Mouse (Mus musculus) embryonic facial prominence, embryonic 12.5 days (tissue): ENCODE measurements around the gene Sigirr. TPM values are rescaled to one million over a fixed set of nuclear protein-coding genes. Genes with fewer than 3 reads are reported as not detected.

Experiments
- ATAC-seq: fragments of 200-750 bp; cut with Nextera tagmentation; 2 replicates; pipeline ENCODE4 v1.8.0; 2017; ENCODE audit not compliant: insufficient number of reproducible peaks, insufficient read depth, low FRiP score, low TSS enrichment
- H3K27ac ChIP-seq: fragments of 300-500 bp; sonication (generic); 2 replicates; pipeline ENCODE4 v1.5.1; 2016; ENCODE audit warnings: mild to moderate bottlenecking
- H3K27me3 ChIP-seq: fragments of 300-500 bp; sonication (generic); 2 replicates; pipeline ENCODE4 v1.6.1; 2016; ENCODE audit warnings: mild to moderate bottlenecking, moderate library complexity
- H3K36me3 ChIP-seq: fragments of 300-500 bp; sonication (generic); 2 replicates; pipeline ENCODE4 v1.6.1; 2016; ENCODE audit warnings: mild to moderate bottlenecking
- H3K4me1 ChIP-seq: fragments of 300-500 bp; sonication (generic); 2 replicates; pipeline ENCODE4 v1.6.1; 2016
- H3K4me2 ChIP-seq: fragments of 300-500 bp; sonication (generic); replicated peaks from 2 replicates; pipeline ENCODE4 v1.6.1; 2016; ENCODE audit warnings: mild to moderate bottlenecking, moderate library complexity
- H3K4me3 ChIP-seq: fragments of 300-500 bp; sonication (generic); 2 replicates; pipeline ENCODE4 v1.5.1; 2016; ENCODE audit warnings: mild to moderate bottlenecking
- H3K9ac ChIP-seq: fragments of 300-500 bp; sonication (generic); 2 replicates; pipeline ENCODE4 v1.6.1; 2016; ENCODE audit warnings: mild to moderate bottlenecking, moderate library complexity
- H3K9me3 ChIP-seq: fragments of 300-500 bp; sonication (generic); 2 replicates; pipeline ENCODE4 v1.6.1; 2016; ENCODE audit warnings: mild to moderate bottlenecking, moderate library complexity
- WGBS: fragments of 180-500 bp; shearing (Covaris S2); methylation state at CpG from one replicate; pipeline ENCODE4 v1.1.7; 2016; 5-methylcytosine and 5-hydroxymethylcytosine counted together
- polyA plus RNA-seq: library from polyadenylated mRNA; unstranded; fragments of >200 nt; fragmentation: Nextera tagmentation; extraction: Ambion mirVana; gene quantifications from 2 replicates; pipeline ENCODE4 v1.2.1, GENCODE M21; 2016

Sigirr gene
- polyA plus RNA-seq, result 1.9 and 3.0 TPM in 2 replicates

DNA sequence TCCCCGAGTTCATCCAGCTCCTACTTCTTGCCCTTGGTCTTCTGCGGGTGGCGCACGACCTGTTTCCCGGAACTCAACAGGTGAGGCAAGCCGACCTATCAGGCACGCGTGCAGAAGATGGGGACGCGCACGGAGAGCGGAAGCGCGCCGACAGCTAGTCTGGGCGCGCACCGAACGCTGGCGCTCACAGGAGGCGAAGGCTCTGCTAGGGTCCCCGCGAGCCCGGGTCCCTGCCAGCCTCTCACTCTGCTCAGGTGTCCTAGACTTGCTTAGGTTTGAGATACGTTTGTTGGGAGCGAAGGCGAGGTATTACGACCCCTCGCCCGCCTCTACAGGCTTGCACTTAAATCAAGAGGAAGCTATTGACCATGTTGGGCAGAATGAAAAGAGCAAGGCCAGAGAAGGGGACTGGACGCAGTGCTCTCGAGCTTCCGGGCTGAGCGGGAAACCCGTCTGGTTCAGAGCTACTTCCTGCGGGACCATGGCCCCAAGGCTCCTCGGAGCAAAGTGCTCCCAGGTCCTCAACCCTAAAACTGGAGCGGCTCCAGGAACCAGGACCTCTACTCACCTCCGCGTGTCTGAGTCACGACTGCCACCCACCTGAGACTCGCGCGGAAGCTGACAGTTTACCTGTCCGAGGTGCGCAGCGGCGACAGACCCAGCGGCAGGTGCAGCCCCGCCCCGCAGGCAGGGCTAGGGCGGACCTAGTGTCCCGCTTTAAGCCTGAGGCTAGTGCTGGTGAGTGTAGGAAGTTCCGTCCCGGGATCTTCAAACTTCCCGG lies at the start of gene Sigirr:
Gene Sigirr (minus strand): TSS at position 662 of the 781 bp plus-strand sequence.
- Histone ChIP-seq H3K4me3 (peak within 1 kb of the TSS; percentile 37), H3K4me2 (peak within 1 kb of the TSS; percentile 66), H3K36me3 (no peaks in the 10 kb centered on the region), H3K27me3 (peaks cover 45% of the 10 kb centered on the region), H3K27ac (no peak within 1 kb of the TSS), H3K9me3 (no peaks in the 10 kb centered on the region), H3K9ac (peak within 1 kb of the TSS; percentile 39; the same call in 1 of the 2 replicates), H3K4me1 (peaks cover 4% of the 10 kb centered on the region; the same call in 1 of the 2 replicates)
- ATAC-seq, result no peak
- WGBS, result 1% methylated on average over 56 of the region's 56 CpGs

GRCm38 (mm10) chr7:141148639-141149038 lies 48.3 kb upstream of the Sigirr start:
- no peaks in the 10 kb centered on the region for H3K27me3 ChIP-seq
- H3K4me1 ChIP-seq, result no peaks in the 10 kb centered on the region
- ATAC-seq, result no peak
- 76% methylated on average over 4 of the region's 4 CpGs for WGBS
- H3K36me3 ChIP-seq, result peaks cover 60% of the 10 kb centered on the region
- no peak overlapping the region for H3K4me2 ChIP-seq
- no peaks in the 10 kb centered on the region for H3K9me3 ChIP-seq
- no peak overlapping the region for H3K27ac ChIP-seq
- H3K9ac ChIP-seq, result no peak overlapping the region
- H3K4me3 ChIP-seq, result no peak overlapping the region

DNA sequence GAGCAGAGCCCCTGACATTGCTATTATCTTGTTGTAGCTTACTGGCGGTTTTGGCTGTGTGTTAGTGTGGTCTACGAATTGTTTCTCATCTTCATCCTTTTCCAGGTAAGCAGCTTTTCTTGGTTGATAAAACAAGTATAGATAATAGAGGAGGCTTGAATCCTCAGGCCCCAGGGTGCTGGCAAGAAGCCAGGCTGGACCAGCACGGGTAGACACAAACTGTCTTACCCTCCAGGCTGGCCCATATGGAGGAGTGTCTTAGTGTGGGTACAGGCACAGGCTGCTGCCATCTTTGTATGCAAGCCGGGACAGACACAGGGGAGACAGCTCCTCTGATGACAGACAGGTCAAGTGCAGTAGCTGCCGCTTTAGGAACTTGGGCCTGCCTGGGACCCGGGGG lies 46.7 kb upstream of the Sigirr start:
- H3K4me1 ChIP-seq, result no peaks in the 10 kb centered on the region
- H3K9ac ChIP-seq, result no peak overlapping the region
- no peak for ATAC-seq
- H3K9me3 ChIP-seq, result no peaks in the 10 kb centered on the region
- WGBS, result 85% methylated on average over 6 of the region's 6 CpGs
- H3K27me3 ChIP-seq, result no peaks in the 10 kb centered on the region
- H3K36me3 ChIP-seq, result peaks cover 52% of the 10 kb centered on the region
- no peak overlapping the region for H3K4me3 ChIP-seq
- H3K27ac ChIP-seq, result no peak overlapping the region
- H3K4me2 ChIP-seq, result no peak overlapping the region

DNA sequence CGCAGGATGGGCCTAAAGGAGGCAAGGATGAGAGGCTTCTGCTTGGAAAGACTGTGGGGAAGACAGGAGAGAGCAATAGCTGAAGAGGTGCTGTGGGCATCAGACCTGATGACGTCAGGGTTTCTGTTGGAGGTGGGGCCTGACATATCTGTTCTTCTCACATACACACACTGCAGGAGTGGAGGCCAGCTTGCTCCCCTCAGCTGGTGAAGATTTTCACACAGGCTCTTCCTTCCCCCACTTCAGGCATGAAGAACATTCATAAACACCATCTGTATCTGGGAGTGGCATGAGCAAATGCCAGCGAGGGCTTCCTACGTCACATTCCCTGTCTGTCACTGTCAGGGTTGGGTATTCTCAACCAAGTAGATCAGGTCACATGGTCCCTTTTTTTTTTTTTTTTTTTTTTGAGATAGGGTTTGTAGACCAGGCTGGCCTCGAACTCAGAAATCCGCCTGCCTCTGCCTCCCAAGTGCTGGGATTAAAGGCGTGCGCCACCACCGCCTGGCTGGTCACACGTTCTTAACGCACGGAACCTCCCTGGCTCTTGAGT lies 45.7 kb upstream of the Sigirr start:
- Histone ChIP-seq H3K9me3 (no peaks in the 10 kb centered on the region), H3K27me3 (no peaks in the 10 kb centered on the region), H3K4me3 (no peak overlapping the region), H3K9ac (no peak overlapping the region), H3K36me3 (peaks cover 42% of the 10 kb centered on the region), H3K27ac (no peak overlapping the region), H3K4me2 (no peak overlapping the region), H3K4me1 (no peaks in the 10 kb centered on the region)
- ATAC-seq, result no peak
- WGBS, result 92% methylated on average over 12 of the region's 12 CpGs

DNA sequence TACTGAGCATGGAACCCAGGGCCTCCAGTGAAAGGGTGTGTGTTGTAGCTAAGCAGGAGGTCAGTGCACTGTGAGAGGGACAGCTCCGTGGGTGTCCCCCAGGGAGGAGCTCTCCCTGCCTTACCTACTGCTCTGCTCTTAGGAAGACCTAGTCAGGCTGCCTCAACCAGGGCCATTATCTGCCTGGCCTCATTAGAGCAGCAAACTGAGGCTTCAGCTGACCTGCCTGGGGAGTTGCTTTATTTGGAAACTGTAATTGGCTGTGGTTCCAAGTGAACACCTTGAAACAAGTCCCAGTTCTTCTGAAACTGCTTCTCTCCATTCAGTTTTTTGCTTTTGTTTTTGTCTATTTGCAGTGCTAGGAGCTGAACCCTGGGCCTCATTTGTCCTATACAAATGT lies 45.0 kb upstream of the Sigirr start:
- no peak overlapping the region for H3K4me3 ChIP-seq
- H3K4me1 ChIP-seq, result no peaks in the 10 kb centered on the region
- ATAC-seq, result no peak
- no peak overlapping the region for H3K9ac ChIP-seq
- WGBS, result 76% methylated on average over 1 of the region's 1 CpGs
- no peak overlapping the region for H3K27ac ChIP-seq
- peaks cover 38% of the 10 kb centered on the region for H3K36me3 ChIP-seq
- no peaks in the 10 kb centered on the region for H3K27me3 ChIP-seq
- no peak overlapping the region for H3K4me2 ChIP-seq
- no peaks in the 10 kb centered on the region for H3K9me3 ChIP-seq

GRCm38 (mm10) chr7:141144650-141145049 lies 44.3 kb upstream of the Sigirr start:
- H3K27ac ChIP-seq, result no peak overlapping the region
- no peak for ATAC-seq
- 95% methylated on average over 3 of the region's 3 CpGs for WGBS
- H3K36me3 ChIP-seq, result peaks cover 39% of the 10 kb centered on the region
- no peaks in the 10 kb centered on the region for H3K9me3 ChIP-seq
- no peaks in the 10 kb centered on the region for H3K27me3 ChIP-seq
- H3K4me1 ChIP-seq, result no peaks in the 10 kb centered on the region
- H3K4me3 ChIP-seq, result no peak overlapping the region
- H3K4me2 ChIP-seq, result no peak overlapping the region
- no peak overlapping the region for H3K9ac ChIP-seq

- no peaks in the 10 kb centered on the region for H3K9me3 ChIP-seq
- no peaks in the 10 kb centered on the region for H3K27me3 ChIP-seq
- no peak overlapping the region for H3K4me2 ChIP-seq
- H3K4me3 ChIP-seq, result no peak overlapping the region
- H3K36me3 ChIP-seq, result peaks cover 43% of the 10 kb centered on the region
- no peak overlapping the region for H3K9ac ChIP-seq
- no peak overlapping the region for H3K27ac ChIP-seq
- H3K4me1 ChIP-seq, result no peaks in the 10 kb centered on the region
- WGBS, result 81% methylated on average over 2 of the region's 2 CpGs
- no peak for ATAC-seq
These were observed 43.5 kb upstream of the Sigirr start for GRCm38 (mm10) chr7:141143861-141144260.

GRCm38 (mm10) chr7:141143112-141143511 lies 42.7 kb upstream of the Sigirr start:
- H3K4me3 ChIP-seq, result no peak overlapping the region
- no peaks in the 10 kb centered on the region for H3K27me3 ChIP-seq
- no peak overlapping the region for H3K9ac ChIP-seq
- H3K27ac ChIP-seq, result no peak overlapping the region
- H3K36me3 ChIP-seq, result peaks cover 51% of the 10 kb centered on the region
- no peaks in the 10 kb centered on the region for H3K9me3 ChIP-seq
- WGBS, result 62% methylated on average over 5 of the region's 5 CpGs
- H3K4me1 ChIP-seq, result no peaks in the 10 kb centered on the region
- ATAC-seq, result no peak
- H3K4me2 ChIP-seq, result no peak overlapping the region

- no peak overlapping the region for H3K4me2 ChIP-seq
- 87% methylated on average over 4 of the region's 4 CpGs for WGBS
- ATAC-seq, result no peak
- H3K9me3 ChIP-seq, result no peaks in the 10 kb centered on the region
- no peaks in the 10 kb centered on the region for H3K27me3 ChIP-seq
- H3K4me3 ChIP-seq, result no peak overlapping the region
- H3K4me1 ChIP-seq, result no peaks in the 10 kb centered on the region
- H3K27ac ChIP-seq, result no peak overlapping the region
- H3K36me3 ChIP-seq, result peaks cover 51% of the 10 kb centered on the region
- H3K9ac ChIP-seq, result no peak overlapping the region
These were observed 41.0 kb upstream of the Sigirr start for GRCm38 (mm10) chr7:141141326-141141725.

DNA sequence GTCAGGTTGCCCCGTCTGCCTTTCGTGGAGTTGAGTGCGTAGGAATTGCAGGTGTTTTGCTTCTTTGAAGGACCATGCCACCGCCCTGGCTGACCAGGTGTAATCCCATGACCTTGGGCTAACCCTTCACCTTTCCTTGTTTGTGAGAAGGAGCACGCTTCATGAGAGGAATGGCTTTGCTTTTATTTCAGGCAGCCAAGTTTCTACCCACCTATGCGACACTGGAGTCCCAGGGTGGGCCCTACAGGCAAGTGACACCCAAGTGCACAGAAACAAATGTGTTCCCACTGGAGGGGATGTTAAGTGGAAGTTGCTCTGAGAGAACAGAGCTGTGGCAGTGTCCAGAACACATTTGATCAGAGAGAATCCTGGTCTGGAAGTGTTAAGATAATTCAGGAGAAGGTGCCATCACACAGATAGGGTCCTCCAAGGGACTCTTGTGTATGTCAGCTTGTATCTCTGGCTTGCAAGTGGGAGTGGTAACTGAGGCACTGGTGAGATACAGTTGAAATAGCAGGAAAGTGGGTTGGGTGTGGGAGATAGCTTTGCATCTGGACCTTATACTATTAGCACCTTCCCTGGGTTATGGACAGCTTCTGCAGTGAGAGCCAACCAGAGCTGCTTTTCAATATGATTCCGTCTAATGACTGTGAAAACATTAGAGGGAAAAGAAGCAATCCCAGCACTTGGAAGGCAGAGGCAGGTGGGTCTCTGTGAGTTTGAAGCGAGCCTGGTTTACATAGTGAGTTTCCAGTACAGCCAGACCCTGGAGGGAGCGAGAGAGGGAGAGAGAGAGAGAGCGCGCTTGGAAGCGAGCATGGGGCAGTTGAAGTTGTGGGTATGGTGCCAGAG lies 31.8 kb upstream of the Sigirr start:
- H3K9me3 ChIP-seq, result no peaks in the 10 kb centered on the region
- H3K27ac ChIP-seq, result 0 out of 2 replicates have a peak overlapping the region, but pooled peaks have one; percentile 72
- WGBS, result 56% methylated on average over 12 of the region's 12 CpGs
- peak overlapping the region; percentile 91 for H3K4me3 ChIP-seq
- H3K4me1 ChIP-seq, result peaks cover 14% of the 10 kb centered on the region
- peaks cover 16% of the 10 kb centered on the region for H3K36me3 ChIP-seq
- no peak for ATAC-seq
- peak overlapping the region; percentile 92 for H3K9ac ChIP-seq
- no peaks in the 10 kb centered on the region for H3K27me3 ChIP-seq
- peak overlapping the region; percentile 81 for H3K4me2 ChIP-seq

GRCm38 (mm10) chr7:141131024-141131820 lies 30.9 kb upstream of the Sigirr start:
- peak; percentile 97 for ATAC-seq
- H3K36me3 ChIP-seq, result peaks cover 7% of the 10 kb centered on the region
- no peaks in the 10 kb centered on the region for H3K27me3 ChIP-seq
- H3K9me3 ChIP-seq, result no peaks in the 10 kb centered on the region
- peak overlapping the region; percentile 91 for H3K4me3 ChIP-seq
- H3K4me1 ChIP-seq, result peaks cover 14% of the 10 kb centered on the region
- peak overlapping the region; percentile 72 for H3K27ac ChIP-seq
- H3K9ac ChIP-seq, result peak overlapping the region; percentile 92
- H3K4me2 ChIP-seq, result peak overlapping the region; percentile 81
- under 1% methylated on average over 59 of the region's 59 CpGs for WGBS
